Mouse (Mus musculus) CH12.LX (cell line): ENCODE results near the gene Epha6.

Source experiments
- CHD2 ChIP-seq: IDR thresholded peaks from 2 replicates; pipeline ENCODE4 v1.6.1; 2011; ENCODE audit warnings: low read length, improper control_type of control experiment
- CTCF ChIP-seq, 2 experiments: IDR thresholded peaks in 1 of 2; conservative IDR thresholded peaks in 1 of 2; 2 replicates each; pipeline ENCODE4 v1.5.1; 2011 to 2012; ENCODE audit warnings: low read depth in 2 of 2, low read length in 2 of 2, improper control_type of control experiment in 1 of 2, inconsistent platforms in 1 of 2, mild to moderate bottlenecking in 1 of 2, moderate library complexity in 1 of 2
- JUND ChIP-seq: conservative IDR thresholded peaks from 2 replicates; pipeline ENCODE4 v1.6.1; 2011; ENCODE audit warnings: low read depth, low read length, improper control_type of control experiment
- POLR2A ChIP-seq: IDR thresholded peaks from 2 replicates; pipeline ENCODE4 v1.6.1; 2011; ENCODE audit warnings: low read depth, mild to moderate bottlenecking, improper control_type of control experiment, low read length
- ZNF384 ChIP-seq: IDR thresholded peaks from 2 replicates; pipeline ENCODE4 v1.6.1; 2012; ENCODE audit warnings: low read depth, low read length, improper control_type of control experiment, inconsistent platforms

GRCm38 (mm10) chr16:59617167-59617566 lies 988.2 kb downstream of the Epha6 start:
- TF ChIP-seq POLR2A (no peak), CTCF (conservative IDR thresholded peaks at IDR 0.05 in 1 of 2, IDR thresholded peaks at IDR 0.05 in 1 of 2; ENCODE audit: low read depth in 2 of 2, low read length in 2 of 2) (peak; percentile 94 to 98), CHD2 (no peak), JUND (no peak), ZNF384 (peak; percentile 72)
